Mouse (Mus musculus) G1E (cell line): Measurements from ENCODE around the gene Cblb. TPM values are rescaled to one million over a fixed set of nuclear protein-coding genes. Genes with fewer than 3 reads are reported as not detected.

ENCODE experiments used
- ATAC-seq: 2 replicates; pipeline ENCODE4 v1.8.0; 2016; ENCODE audit warnings: mild to moderate bottlenecking; ENCODE audit not compliant: insufficient number of reproducible peaks, poor library complexity, low FRiP score, severe bottlenecking; ENCODE audit errors: extremely low read depth
- DNase-seq: peaks from one replicate; pipeline ENCODE4 v3.0.0; 2012; ENCODE audit warnings: low spot score
- H3K27me3 ChIP-seq: 2 replicates; pipeline ENCODE4 v1.6.1; 2012; ENCODE audit warnings: mild to moderate bottlenecking, low read length, inconsistent platforms; ENCODE audit not compliant: insufficient read depth
- H3K36me3 ChIP-seq: replicated peaks from 2 replicates; pipeline ENCODE3; 2012; ENCODE audit warnings: mild to moderate bottlenecking, inconsistent platforms
- H3K4me1 ChIP-seq: 2 replicates; pipeline ENCODE4 v1.6.1; 2012; ENCODE audit warnings: low read depth, low read length, inconsistent platforms, mixed read lengths; ENCODE audit not compliant: insufficient read depth
- H3K4me3 ChIP-seq: 2 replicates; pipeline ENCODE4 v1.5.1; 2012; ENCODE audit warnings: low read depth, mild to moderate bottlenecking, inconsistent platforms, low read length, moderate library complexity, mixed read lengths
- H3K9me3 ChIP-seq: replicated peaks from 2 replicates; pipeline ENCODE4 v1.6.1; 2012; ENCODE audit warnings: inconsistent platforms
- CTCF ChIP-seq: IDR thresholded peaks from 2 replicates; pipeline ENCODE4 v1.5.1; 2012; ENCODE audit warnings: low read depth, low read length, inconsistent platforms, mixed read lengths
- GATA1 ChIP-seq: IDR thresholded peaks from 2 replicates; pipeline ENCODE4 v1.6.1; 2012; ENCODE audit warnings: borderline replicate concordance, low read length, inconsistent platforms, mixed read lengths
- GATA2 ChIP-seq: IDR thresholded peaks from 2 replicates; pipeline ENCODE4 v1.6.1; 2012; ENCODE audit warnings: low read depth, low read length, inconsistent platforms, borderline replicate concordance
- POLR2AphosphoS5 ChIP-seq: IDR thresholded peaks from 2 replicates; pipeline ENCODE4 v1.6.1; 2012; ENCODE audit warnings: low read depth, low read length, inconsistent platforms; ENCODE audit not compliant: insufficient replicate concordance
- TAL1 ChIP-seq: conservative IDR thresholded peaks from 2 replicates; pipeline ENCODE4 v1.6.1; 2012; ENCODE audit warnings: low read depth, low read length, inconsistent platforms, mixed read lengths
- polyA plus RNA-seq: library from polyadenylated mRNA; stranded (reverse); fragments of >175 nt; gene quantifications from 2 replicates; pipeline ENCODE4 v1.2.3, GENCODE M21; 2012
- total RNA-seq, 2 experiments: library from RNA; stranded (forward) in 1 of 2; stranded (reverse) in 1 of 2; fragments of 200-1000 nt in 1 of 2; fragments of >200 nt in 1 of 2; fragmentation: Nextera tagmentation in 1 of 2; gene quantifications; 2 replicates each; pipeline ENCODE4 v1.2.3; 2014 to 2017

Gene Cblb
- total and polyA plus RNA-seq, 3 experiments = 5.4 to 31.9 (median 9.1) TPM

GRCm38 (mm10) chr16:52081756-52082155 is 50.7 kb downstream of the Cblb start:
- peaks cover 2% of the 10 kb centered on the region for H3K36me3 ChIP-seq
- DNase-seq (peak; percentile 53), ATAC-seq (peak; percentile 93)
- no peaks in the 10 kb centered on the region for H3K9me3 ChIP-seq
- H3K4me3 ChIP-seq = no peak overlapping the region
- no peak for TF ChIP-seq CTCF
- no peak for TF ChIP-seq GATA1
- TF ChIP-seq TAL1 = no peak
- no peak for TF ChIP-seq GATA2
- no peak for TF ChIP-seq POLR2AphosphoS5
- H3K4me1 ChIP-seq = peaks cover 35% of the 10 kb centered on the region
- H3K27me3 ChIP-seq = no peaks in the 10 kb centered on the region

GRCm38 (mm10) chr16:52086793-52087450 is 55.9 kb downstream of the Cblb start:
- Histone ChIP-seq H3K4me1 (peaks cover 20% of the 10 kb centered on the region), H3K9me3 (no peaks in the 10 kb centered on the region), H3K27me3 (no peaks in the 10 kb centered on the region), H3K4me3 (no peak overlapping the region), H3K36me3 (peaks cover 7% of the 10 kb centered on the region)
- TF ChIP-seq POLR2AphosphoS5 (no peak), GATA2 (no peak), GATA1 (no peak), CTCF (no peak), TAL1 (no peak)
- no peak for ATAC-seq
- DNase-seq = no peak

GRCm38 (mm10) chr16:52089354-52089753 is 58.3 kb downstream of the Cblb start:
- Histone ChIP-seq H3K36me3 (peaks cover 9% of the 10 kb centered on the region), H3K9me3 (no peaks in the 10 kb centered on the region), H3K4me3 (no peak overlapping the region), H3K4me1 (peaks cover 7% of the 10 kb centered on the region), H3K27me3 (no peaks in the 10 kb centered on the region)
- TF ChIP-seq POLR2AphosphoS5 (no peak), GATA1 (no peak), CTCF (no peak), GATA2 (no peak), TAL1 (no peak)
- DNase-seq (no peak), ATAC-seq (no peak)

- DNase-seq = peak; percentile 13
- peak; percentile 90 for ATAC-seq
- H3K36me3 ChIP-seq = peaks cover 9% of the 10 kb centered on the region
- no peaks in the 10 kb centered on the region for H3K27me3 ChIP-seq
- no peak overlapping the region for H3K4me3 ChIP-seq
- peaks cover 7% of the 10 kb centered on the region for H3K4me1 ChIP-seq
- TF ChIP-seq TAL1 (no peak), CTCF (no peak), GATA1 (no peak), GATA2 (no peak), POLR2AphosphoS5 (no peak)
- H3K9me3 ChIP-seq = no peaks in the 10 kb centered on the region
These were observed 59.9 kb downstream of the Cblb start for GRCm38 (mm10) chr16:52090899-52091298.

- TF ChIP-seq CTCF = no peak
- no peak for TF ChIP-seq GATA2
- no peak for TF ChIP-seq GATA1
- TF ChIP-seq POLR2AphosphoS5 = no peak
- no peak for TF ChIP-seq TAL1
- peaks cover 15% of the 10 kb centered on the region for H3K36me3 ChIP-seq
- H3K27me3 ChIP-seq = no peaks in the 10 kb centered on the region
- no peak overlapping the region for H3K4me3 ChIP-seq
- no peak for ATAC-seq
- DNase-seq = no peak
- peaks cover 7% of the 10 kb centered on the region for H3K4me1 ChIP-seq
- H3K9me3 ChIP-seq = no peaks in the 10 kb centered on the region
These were observed 62.6 kb downstream of the Cblb start for GRCm38 (mm10) chr16:52093325-52094253.

- Histone ChIP-seq H3K4me3 (no peak overlapping the region), H3K36me3 (peaks cover 13% of the 10 kb centered on the region), H3K4me1 (peaks cover 7% of the 10 kb centered on the region), H3K27me3 (no peaks in the 10 kb centered on the region), H3K9me3 (no peaks in the 10 kb centered on the region)
- DNase-seq = no peak
- no peak for ATAC-seq
- TF ChIP-seq TAL1 (no peak), GATA1 (no peak), POLR2AphosphoS5 (no peak), CTCF (no peak), GATA2 (no peak)
These were observed 63.9 kb downstream of the Cblb start for GRCm38 (mm10) chr16:52094735-52095459.
